Mouse (Mus musculus) kidney, embryonic 14.5 days (tissue): ENCODE data around the gene Tmem125. TPM values are rescaled to one million over a fixed set of nuclear protein-coding genes. Genes with fewer than 3 reads are reported as not detected.

Experiments used
- ATAC-seq: fragments of 200-750 bp; cut with Nextera tagmentation; 2 replicates; pipeline ENCODE4 v1.8.0; 2017; ENCODE audit warnings: moderate number of reproducible peaks, mild to moderate bottlenecking, moderate TSS enrichment, moderate library complexity; ENCODE audit not compliant: low FRiP score, low TSS enrichment
- H3K27ac ChIP-seq: fragments of 300-500 bp; sonication (generic); 2 replicates; pipeline ENCODE4 v1.5.1; 2014; ENCODE audit warnings: low read depth, mild to moderate bottlenecking, low read length, moderate library complexity, mixed read lengths
- H3K27me3 ChIP-seq: fragments of 300-500 bp; sonication (generic); 2 replicates; pipeline ENCODE4 v1.6.1; 2014; ENCODE audit warnings: mild to moderate bottlenecking, low read length; ENCODE audit not compliant: control insufficient read depth, insufficient read depth
- H3K36me3 ChIP-seq: fragments of 300-500 bp; sonication (generic); 2 replicates; pipeline ENCODE4 v1.6.1; 2014; ENCODE audit warnings: low read length, mixed read lengths; ENCODE audit not compliant: control insufficient read depth, insufficient read depth
- H3K4me1 ChIP-seq: fragments of 300-500 bp; sonication (generic); 2 replicates; pipeline ENCODE4 v1.6.1; 2014; ENCODE audit warnings: low read length, mixed read lengths; ENCODE audit not compliant: control insufficient read depth, insufficient read depth
- H3K4me2 ChIP-seq: fragments of 300-500 bp; sonication (generic); replicated peaks from 2 replicates; pipeline ENCODE4 v1.6.1; 2014; ENCODE audit warnings: low read depth, mild to moderate bottlenecking, low read length
- H3K4me3 ChIP-seq: fragments of 300-500 bp; sonication (generic); 2 replicates; pipeline ENCODE4 v1.5.1; 2014; ENCODE audit warnings: mild to moderate bottlenecking, low read length
- H3K9ac ChIP-seq: fragments of 300-500 bp; sonication (generic); 2 replicates; pipeline ENCODE4 v1.6.1; 2014; ENCODE audit warnings: low read depth, mild to moderate bottlenecking, low read length, moderate library complexity
- H3K9me3 ChIP-seq: fragments of 300-500 bp; sonication (generic); 2 replicates; pipeline ENCODE4 v1.6.1; 2016; ENCODE audit warnings: low read length; ENCODE audit not compliant: control insufficient read depth
- WGBS: fragments of 180-500 bp; shearing (Covaris S2); extraction: QIAGEN DNeasy Blood & Tissue Kit; methylation state at CpG from one replicate; pipeline ENCODE4 v1.1.7; 2014; 5-methylcytosine and 5-hydroxymethylcytosine counted together
- polyA plus RNA-seq: library from polyadenylated mRNA; unstranded; fragments of >200 nt; fragmentation: Nextera tagmentation; extraction: Ambion mirVana; gene quantifications from 2 replicates; pipeline ENCODE4 v1.2.1, GENCODE M21; 2014

The Tmem125 gene
- polyA plus RNA-seq, 1 experiment from 2014 or later, result 4.1 TPM

GRCm38 (mm10) chr4:118543158-118543530, 700 bp downstream of the Tmem125 start:
- H3K4me2 ChIP-seq, result peak overlapping the region; percentile 53
- peak overlapping the region; percentile 34 for H3K4me3 ChIP-seq
- H3K4me1 ChIP-seq, result 0 out of 2 replicates have a peak, but pooled peaks cover 4% of the 10 kb centered on the region
- ATAC-seq, result no peak
- no peaks in the 10 kb centered on the region for H3K27me3 ChIP-seq
- H3K36me3 ChIP-seq, result no peaks in the 10 kb centered on the region
- H3K9me3 ChIP-seq, result no peaks in the 10 kb centered on the region
- H3K27ac ChIP-seq, result peak overlapping the region; percentile 31; the same call in 1 of the 2 replicates
- peak overlapping the region; percentile 32; the same call in 1 of the 2 replicates for H3K9ac ChIP-seq
- 17% methylated on average over 13 of the region's 13 CpGs for WGBS

GRCm38 (mm10) chr4:118542510-118543157, 1.2 kb downstream of the Tmem125 start:
- Histone ChIP-seq H3K36me3 (no peaks in the 10 kb centered on the region), H3K4me1 (0 out of 2 replicates have a peak, but pooled peaks cover 4% of the 10 kb centered on the region), H3K27me3 (no peaks in the 10 kb centered on the region), H3K9me3 (no peaks in the 10 kb centered on the region), H3K4me2 (peak overlapping the region; percentile 53), H3K9ac (peak overlapping the region; percentile 18; the same call in 1 of the 2 replicates), H3K27ac (no peak overlapping the region), H3K4me3 (no peak overlapping the region; the same call in 1 of the 2 replicates)
- ATAC-seq, result no peak
- WGBS, result 63% methylated on average over 9 of the region's 9 CpGs

- Histone ChIP-seq H3K4me1 (0 out of 2 replicates have a peak, but pooled peaks cover 4% of the 10 kb centered on the region), H3K4me2 (no peak overlapping the region), H3K9me3 (no peaks in the 10 kb centered on the region), H3K9ac (no peak overlapping the region), H3K27ac (no peak overlapping the region), H3K4me3 (no peak overlapping the region), H3K36me3 (no peaks in the 10 kb centered on the region), H3K27me3 (no peaks in the 10 kb centered on the region)
- 17% methylated on average over 10 of the region's 10 CpGs for WGBS
- ATAC-seq, result no peak
These were observed 3.9 kb downstream of the Tmem125 start for GRCm38 (mm10) chr4:118539904-118540303.

- Histone ChIP-seq H3K9ac (no peak overlapping the region), H3K4me1 (peaks cover 3% of the 10 kb centered on the region; the same call in 1 of the 2 replicates)
These were observed 6.0 kb downstream of the Tmem125 start for GRCm38 (mm10) chr4:118537801-118538200.

GRCm38 (mm10) chr4:118535610-118536009, 8.2 kb downstream of the Tmem125 start:
- Histone ChIP-seq H3K4me2 (no peak overlapping the region), H3K9ac (no peak overlapping the region), H3K9me3 (no peaks in the 10 kb centered on the region), H3K36me3 (no peaks in the 10 kb centered on the region), H3K4me3 (no peak overlapping the region), H3K27me3 (no peaks in the 10 kb centered on the region), H3K4me1 (peaks cover 8% of the 10 kb centered on the region), H3K27ac (no peak overlapping the region)
- no peak for ATAC-seq
- WGBS, result 69% methylated on average over 6 of the region's 6 CpGs

More at GRCm38 (mm10) chr4:118537801-118538200, 6.0 kb downstream of the Tmem125 start:
- no peak overlapping the region for H3K4me2 ChIP-seq
- no peaks in the 10 kb centered on the region for H3K9me3 ChIP-seq
- no peak overlapping the region for H3K4me3 ChIP-seq
- ATAC-seq, result no peak
- no peaks in the 10 kb centered on the region for H3K27me3 ChIP-seq
- no peaks in the 10 kb centered on the region for H3K36me3 ChIP-seq
- WGBS, result 45% methylated on average over 6 of the region's 6 CpGs
- no peak overlapping the region for H3K27ac ChIP-seq

GRCm38 (mm10) chr4:118533605-118534004, 10.2 kb downstream of the Tmem125 start:
- no peak overlapping the region for H3K27ac ChIP-seq
- no peak overlapping the region for H3K4me2 ChIP-seq
- ATAC-seq, result no peak
- H3K4me1 ChIP-seq, result peaks cover 8% of the 10 kb centered on the region
- H3K9ac ChIP-seq, result no peak overlapping the region; the same call in 1 of the 2 replicates
- no peaks in the 10 kb centered on the region for H3K9me3 ChIP-seq
- WGBS, result 64% methylated on average over 7 of the region's 7 CpGs
- H3K27me3 ChIP-seq, result no peaks in the 10 kb centered on the region
- H3K36me3 ChIP-seq, result no peaks in the 10 kb centered on the region
- H3K4me3 ChIP-seq, result no peak overlapping the region

GRCm38 (mm10) chr4:118533156-118533555, 10.7 kb downstream of the Tmem125 start:
- Histone ChIP-seq H3K4me3 (no peak overlapping the region), H3K4me2 (no peak overlapping the region), H3K27ac (no peak overlapping the region; the same call in 1 of the 2 replicates), H3K9ac (no peak overlapping the region), H3K36me3 (no peaks in the 10 kb centered on the region), H3K9me3 (no peaks in the 10 kb centered on the region), H3K4me1 (peaks cover 8% of the 10 kb centered on the region), H3K27me3 (no peaks in the 10 kb centered on the region)
- peak; percentile 86 for ATAC-seq
- WGBS, result 39% methylated on average over 3 of the region's 4 CpGs

- WGBS, result 66% methylated on average over 5 of the region's 5 CpGs
- Histone ChIP-seq H3K9me3 (no peaks in the 10 kb centered on the region), H3K36me3 (no peaks in the 10 kb centered on the region), H3K4me2 (no peak overlapping the region), H3K4me3 (no peak overlapping the region), H3K9ac (no peak overlapping the region), H3K27me3 (no peaks in the 10 kb centered on the region), H3K27ac (no peak overlapping the region; the same call in 1 of the 2 replicates), H3K4me1 (peaks cover 8% of the 10 kb centered on the region)
- no peak for ATAC-seq
These were observed 11.2 kb downstream of the Tmem125 start for GRCm38 (mm10) chr4:118532663-118533062.

GRCm38 (mm10) chr4:118527720-118528119, 16.1 kb downstream of the Tmem125 start:
- no peak overlapping the region; the same call in 1 of the 2 replicates for H3K4me3 ChIP-seq
- no peaks in the 10 kb centered on the region for H3K9me3 ChIP-seq
- 82% methylated on average over 6 of the region's 6 CpGs for WGBS
- H3K27me3 ChIP-seq, result no peaks in the 10 kb centered on the region
- no peak overlapping the region for H3K9ac ChIP-seq
- peak overlapping the region; percentile 25; the same call in 1 of the 2 replicates for H3K4me2 ChIP-seq
- H3K36me3 ChIP-seq, result no peaks in the 10 kb centered on the region
- ATAC-seq, result no peak
- H3K4me1 ChIP-seq, result peaks cover 4% of the 10 kb centered on the region
- no peak overlapping the region for H3K27ac ChIP-seq
